Mouse (Mus musculus) left cerebral cortex, adult 18-20 months (tissue): ENCODE measurements at regions not wholly inside any gene's neighbourhood (a gene's known extent, or its start where the extent isn't known, plus 50 kb on each side); places are given as distances from the start of the nearest gene placed in this dataset.
"Not testable (repeated sequence)": the region's sequence is repeated elsewhere in the genome, so short reads cannot be mapped to it uniquely, and the experiment has no call there.

Experiments used
- DNase-seq, 2 experiments: peaks; one replicate each; pipeline ENCODE4 v3.0.0; 2021 to 2022; ENCODE audit warnings: low spot score in 2 of 2, mixed read lengths in 1 of 2

DNA sequence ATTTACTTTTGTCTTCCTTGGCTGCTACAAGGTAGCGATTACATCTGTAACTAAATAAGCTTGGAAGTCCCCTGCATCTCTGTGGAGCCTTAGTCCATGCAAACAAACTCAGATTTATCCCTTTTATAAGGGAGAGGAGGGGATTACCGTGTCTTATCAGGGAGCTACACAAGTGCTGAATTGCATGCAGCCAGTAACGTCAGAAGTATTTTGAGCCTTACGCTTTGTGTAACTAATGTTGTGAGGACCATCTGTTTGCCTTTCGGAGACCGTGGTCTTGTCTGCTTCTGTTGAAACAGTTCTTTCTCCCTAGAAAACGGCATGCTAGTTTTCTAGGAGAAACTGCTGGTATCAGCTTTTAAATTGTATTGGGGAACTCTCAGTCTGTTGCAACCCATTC is 58.0 kb upstream of the Dmrta1 start:
- no peak for DNase-seq

GRCm38 (mm10) chr4:89604721-89605120 is 74.5 kb upstream of the Dmrta1 start:
- no peak for DNase-seq

GRCm38 (mm10) chr4:89575529-89575928 is 103.7 kb upstream of the Dmrta1 start:
- DNase-seq, result peak; percentile 55 to 61

DNA sequence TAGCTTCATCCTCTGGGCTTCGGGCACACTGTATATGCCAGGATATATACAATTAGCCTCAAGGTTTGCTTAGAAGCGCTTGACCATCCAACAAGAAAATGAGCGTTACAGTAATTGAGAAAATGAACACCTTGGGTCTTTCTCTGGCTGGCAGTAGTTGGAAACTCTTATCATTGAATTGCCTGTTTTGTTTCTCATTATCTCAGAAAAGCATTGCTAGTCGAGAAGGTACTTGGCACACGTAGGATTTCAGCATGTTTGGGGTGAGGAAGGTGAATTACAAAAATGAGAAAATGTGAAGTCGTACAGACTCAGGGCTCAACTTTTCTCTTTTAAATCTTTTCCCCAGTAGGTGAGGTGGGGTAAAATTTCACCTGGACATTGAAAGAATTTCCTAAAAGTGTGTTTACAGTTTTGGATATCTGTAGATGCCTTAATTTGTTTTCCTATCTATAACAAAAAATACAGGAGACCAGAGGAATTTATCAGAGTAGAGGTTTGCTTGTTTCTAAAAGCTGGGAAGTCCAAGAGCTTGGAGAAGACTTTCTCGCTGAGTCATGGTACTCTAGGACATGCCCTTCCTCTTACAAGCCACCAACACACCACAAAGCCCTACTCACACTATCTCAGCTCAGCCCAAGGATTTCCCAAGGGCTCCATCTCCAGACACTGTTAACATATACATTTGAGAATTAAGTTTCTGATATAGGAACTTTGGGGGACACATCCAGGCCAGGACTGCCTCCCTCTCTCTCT is 124.3 kb upstream of the Dmrta1 start:
- no peak for DNase-seq

DNA sequence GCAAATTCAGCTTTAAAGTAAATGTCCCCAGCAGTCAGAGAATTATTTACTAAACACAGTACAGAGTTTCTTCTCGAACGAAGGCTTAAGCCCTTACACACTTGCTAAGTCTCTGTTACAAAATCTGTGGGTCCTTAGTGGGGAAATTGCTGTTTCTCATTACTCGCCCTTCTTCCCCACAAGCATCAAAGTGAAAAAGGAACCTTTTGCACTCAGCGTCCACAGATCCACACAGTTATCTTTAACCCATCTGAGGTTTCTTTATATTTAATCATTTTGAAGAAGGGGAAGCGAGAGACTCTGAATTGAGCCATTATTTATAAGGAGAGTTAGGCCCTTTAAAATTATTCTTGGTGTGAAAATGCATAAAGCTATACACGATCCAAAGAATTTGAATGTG is 126.7 kb upstream of the Dmrta1 start:
- no peak for DNase-seq

GRCm38 (mm10) chr4:89550515-89550914 is 128.7 kb upstream of the Dmrta1 start:
- DNase-seq, result no peak

GRCm38 (mm10) chr4:89532462-89532861 is 146.8 kb upstream of the Dmrta1 start:
- peak; percentile 29 to 61 for DNase-seq

DNA sequence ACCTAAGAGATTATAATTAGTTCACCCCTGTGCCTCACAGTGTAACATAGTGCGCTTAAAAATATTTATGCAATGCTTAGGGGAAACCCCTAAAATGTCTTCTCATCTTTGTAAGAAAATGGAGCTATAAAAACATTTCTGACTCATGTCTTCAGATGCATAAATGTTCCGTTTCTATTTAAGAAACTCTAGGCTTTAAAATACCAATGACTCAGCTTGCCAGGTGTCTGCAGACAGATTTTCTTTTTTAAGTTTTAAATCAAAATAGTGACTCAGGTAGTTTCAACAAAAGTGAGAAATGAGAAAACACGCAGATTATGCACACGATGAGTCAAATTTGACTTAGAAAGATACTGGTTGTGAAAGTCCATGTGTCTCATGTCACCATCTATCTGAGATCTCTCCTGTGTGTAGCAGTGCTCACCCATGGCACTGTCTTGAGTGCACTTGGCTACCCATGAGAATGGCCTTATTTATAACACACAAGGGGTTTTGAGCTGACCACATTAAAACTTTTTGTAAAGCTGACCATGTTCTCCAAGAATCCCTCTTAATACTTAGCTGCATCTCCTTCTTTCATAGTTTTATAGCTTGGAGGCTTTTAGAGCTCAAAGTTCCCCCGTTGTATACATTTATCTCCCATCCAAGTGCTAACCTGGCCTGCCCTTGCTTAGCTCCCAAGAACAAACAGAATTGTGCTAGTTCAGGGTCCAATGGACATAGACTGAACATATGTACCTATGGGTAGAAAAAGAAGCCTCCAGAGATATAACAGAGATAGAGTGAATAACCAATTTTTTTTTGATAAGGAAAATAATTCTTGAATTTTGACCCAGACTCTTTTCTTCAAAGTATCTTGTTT is 149.0 kb upstream of the Dmrta1 start:
- no peak for DNase-seq

DNA sequence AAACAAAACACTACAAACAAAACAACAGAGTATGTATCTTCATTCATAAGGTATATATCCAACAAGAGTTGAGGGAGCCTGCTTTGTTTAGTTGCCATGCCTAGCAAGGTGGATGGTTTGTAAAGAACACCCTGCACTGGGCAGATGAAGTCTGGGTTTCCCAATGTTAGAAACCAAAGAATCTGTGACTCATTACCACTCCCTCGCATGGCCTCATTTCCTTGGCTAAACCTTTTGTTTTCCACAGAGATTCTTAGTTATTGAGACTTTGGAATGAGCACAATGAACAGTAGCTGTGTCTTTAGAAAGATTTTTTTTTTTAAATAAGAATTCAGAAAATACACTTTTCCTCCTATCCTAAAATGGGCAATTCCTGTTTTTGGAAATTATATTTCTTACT is 151.3 kb upstream of the Dmrta1 start:
- no peak for DNase-seq

- no peak for DNase-seq
Observed at GRCm38 (mm10) chr4:89527326-89527725, 151.9 kb upstream of the Dmrta1 start.

- not testable (repeated sequence) for DNase-seq
Observed at GRCm38 (mm10) chr4:89525525-89525924, 153.7 kb upstream of the Dmrta1 start.

- peak; percentile 54 to 61 for DNase-seq
Observed at GRCm38 (mm10) chr4:89524260-89525200, 154.7 kb upstream of the Dmrta1 start.

DNA sequence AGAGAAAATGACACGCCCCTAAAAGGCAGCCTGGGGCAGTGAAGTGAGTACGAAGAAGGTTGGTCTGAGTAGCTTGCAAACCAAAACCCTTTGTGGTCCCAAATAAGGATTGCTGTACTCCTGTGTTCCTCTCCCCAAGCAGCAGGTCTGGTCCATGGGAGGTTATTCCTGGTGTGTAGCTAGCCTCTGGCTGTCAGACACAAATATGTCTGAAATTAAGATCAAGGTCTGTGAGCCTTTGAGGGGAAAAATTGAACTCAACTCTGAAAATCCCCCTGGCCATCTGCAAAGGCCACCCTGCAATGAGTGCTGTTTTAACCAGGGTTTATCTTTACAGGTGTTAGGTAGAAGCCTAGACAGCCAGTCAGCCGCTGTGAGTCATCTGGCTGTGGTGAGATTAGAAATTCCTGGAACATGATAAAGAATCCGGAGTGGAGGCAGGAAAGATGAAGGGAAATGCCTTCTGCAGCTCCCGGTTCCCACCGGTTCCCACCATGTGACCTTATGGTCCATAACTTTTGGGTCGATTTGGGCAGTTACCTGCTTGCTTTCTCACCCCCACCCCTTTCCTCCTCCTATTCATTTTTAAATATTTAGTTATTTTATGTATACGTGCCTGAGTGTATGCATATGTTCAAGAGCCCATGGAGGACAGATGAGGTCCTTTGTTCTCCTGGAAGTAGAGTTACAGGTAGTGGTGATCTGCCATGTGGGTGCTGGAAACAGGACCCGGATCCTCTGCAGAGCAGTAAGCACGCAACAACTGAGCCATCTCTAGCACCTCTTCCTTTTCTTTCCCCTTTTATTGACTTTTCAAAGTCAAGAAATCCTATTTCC is 155.6 kb upstream of the Dmrta1 start:
- DNase-seq, result no peak

DNA sequence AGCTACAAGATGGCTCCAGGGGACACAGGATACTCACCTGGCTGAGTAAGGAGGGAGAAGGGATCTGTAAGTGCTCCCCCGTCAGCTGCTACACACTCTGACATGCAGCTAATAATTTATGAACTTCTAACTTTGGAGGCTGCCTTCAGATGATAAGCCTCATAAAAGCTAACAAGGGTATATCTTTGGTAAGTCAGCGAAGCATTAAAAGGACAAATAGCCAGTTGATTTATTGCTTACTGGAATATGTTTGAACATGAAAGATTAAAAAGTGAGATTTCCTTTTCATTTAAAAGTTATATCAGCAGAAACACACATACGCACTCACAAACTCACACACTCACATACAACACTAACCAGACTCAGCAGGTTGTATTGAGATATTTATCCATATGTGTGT is 161.2 kb upstream of the Dmrta1 start:
- DNase-seq, result no peak

DNA sequence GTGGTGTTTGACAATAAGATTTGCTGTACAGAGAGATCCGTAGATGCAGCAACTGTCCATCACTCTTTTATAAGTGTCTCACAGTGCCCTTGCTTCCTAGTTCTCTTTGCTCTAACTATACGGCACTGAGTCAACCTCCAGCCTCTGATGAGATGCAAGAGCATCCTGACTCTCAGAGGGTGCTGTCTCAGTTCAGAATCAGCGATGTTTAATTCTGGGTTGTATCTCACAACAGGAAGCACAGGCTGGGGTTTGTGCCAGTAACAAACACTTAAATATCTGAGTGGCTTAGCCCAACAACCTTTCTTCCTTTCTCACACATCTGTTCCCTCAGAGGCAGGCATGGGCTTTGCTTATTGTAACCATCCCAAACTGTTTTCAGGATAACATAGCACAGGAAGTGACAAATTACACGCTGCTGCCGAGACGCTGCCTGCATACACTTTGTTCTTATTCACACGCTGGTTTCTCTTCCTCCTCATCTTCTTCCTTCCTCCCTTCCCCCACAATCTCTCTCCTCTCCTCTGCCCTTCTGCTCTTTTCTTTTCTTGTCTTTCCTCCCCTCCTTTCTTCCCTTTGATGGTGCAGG is 163.3 kb upstream of the Dmrta1 start:
- no peak for DNase-seq

DNA sequence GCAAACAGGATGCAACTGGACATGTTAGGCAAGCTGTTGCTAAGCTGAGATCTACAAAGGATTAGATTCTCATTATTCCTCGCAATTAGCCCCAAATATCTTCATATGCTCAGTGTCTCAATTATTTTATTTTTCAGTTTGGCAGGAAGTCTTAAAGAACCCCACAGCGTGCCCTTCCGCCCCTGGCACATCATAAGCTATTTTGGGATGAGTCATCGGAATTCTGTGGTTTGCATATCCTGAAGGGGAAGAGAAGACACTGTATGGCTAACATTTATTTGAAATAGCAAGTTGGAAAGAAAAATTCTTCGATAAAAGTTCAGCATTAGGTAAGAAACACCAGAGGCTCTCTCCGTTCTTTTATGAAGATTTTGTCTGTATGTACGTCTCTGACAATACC is 164.3 kb upstream of the Dmrta1 start:
- no peak for DNase-seq

GRCm38 (mm10) chr4:89510593-89510992 is 168.6 kb upstream of the Dmrta1 start:
- DNase-seq, result no peak

GRCm38 (mm10) chr4:89509655-89510391 is 169.4 kb upstream of the Dmrta1 start:
- DNase-seq, result no peak

DNA sequence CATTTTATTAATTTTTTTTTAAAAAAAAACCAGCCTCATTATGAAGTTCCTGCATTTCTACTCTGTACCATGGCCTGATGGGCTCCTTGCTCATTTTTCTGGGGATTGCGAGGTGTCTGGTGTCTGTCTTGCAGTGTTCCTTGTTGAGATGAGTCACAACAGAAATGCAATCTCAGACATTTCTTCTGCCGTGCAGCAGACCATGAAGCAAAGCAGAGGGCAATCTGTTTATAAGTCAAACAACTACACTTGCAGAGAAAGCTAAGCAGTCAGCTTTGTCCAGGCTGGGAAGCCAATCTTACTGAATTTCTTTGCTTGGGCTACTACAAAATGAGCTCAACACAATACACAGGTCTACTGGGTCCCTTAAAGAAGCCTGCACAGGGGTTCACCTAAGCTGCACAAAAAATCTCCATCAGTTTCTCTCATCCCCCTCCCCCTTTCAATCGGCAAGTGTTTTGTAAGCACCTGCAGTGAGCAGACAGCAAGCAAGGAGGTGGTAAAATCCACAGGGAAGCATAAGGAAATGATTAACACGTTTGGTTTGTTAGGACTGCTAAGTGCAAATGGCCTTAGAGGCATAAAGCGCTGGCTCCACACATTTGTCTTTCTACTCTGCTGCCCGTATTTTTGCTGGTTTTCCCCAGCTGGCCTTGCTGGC is 171.0 kb upstream of the Dmrta1 start:
- DNase-seq, result no peak
